Mouse (Mus musculus) lung, postnatal 4 days (tissue): ENCODE results near the gene Kdm5a.
A peak's percentile ranks its signal among the peaks of the same experiment; 100 is the strongest.

ENCODE experiments used
- DNase-seq, 2 experiments: peaks; one replicate each; pipeline ENCODE4 v3.0.0; 2021

The Kdm5a gene

DNA sequence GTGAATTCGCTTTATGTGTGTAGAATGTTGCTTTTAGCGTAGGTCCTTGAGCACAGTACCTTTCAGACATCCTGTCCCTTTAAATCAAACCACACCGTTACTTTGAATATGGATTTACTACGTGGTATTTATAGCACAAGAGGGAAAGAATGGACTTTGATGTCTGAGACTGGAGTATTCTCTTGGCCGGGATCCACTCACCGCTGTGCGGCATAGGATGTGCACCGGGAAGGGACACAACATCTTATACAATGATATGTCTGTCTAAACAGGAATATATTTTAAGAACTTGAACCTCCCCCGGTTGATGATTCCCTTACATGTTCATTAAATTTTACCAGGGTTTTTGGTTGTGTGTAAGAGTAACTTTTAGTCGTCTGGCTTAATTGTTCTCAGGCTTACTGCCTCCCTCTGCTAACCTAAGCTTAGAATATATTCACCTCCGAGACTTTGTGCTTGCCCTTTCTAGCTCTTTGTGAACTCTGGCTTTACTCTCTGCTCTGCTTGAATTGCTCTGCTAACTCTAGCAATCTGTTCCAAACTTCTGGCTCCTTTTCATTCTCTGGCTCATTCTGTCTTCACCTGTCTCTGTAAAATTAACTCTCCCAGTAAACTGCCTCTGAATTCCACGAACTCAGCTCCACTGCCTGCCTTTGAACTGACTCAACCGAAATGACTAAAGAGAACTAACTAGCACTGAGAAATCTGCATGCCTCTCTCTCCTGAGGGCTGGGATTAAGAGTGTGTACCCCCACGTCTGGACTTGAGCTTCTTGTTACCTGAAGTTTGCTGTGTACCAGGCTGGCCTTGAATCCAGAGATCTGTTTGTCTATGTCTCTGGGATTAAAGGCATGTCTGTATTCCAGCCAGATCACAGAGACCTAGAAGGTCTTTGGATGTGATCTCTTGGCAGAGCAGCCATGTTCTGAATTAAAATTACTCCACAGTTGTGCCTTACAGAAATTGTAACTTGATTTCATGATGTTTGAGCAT lies 79.7 kb downstream of the Kdm5a start:
- DNase-seq = no peak

DNA sequence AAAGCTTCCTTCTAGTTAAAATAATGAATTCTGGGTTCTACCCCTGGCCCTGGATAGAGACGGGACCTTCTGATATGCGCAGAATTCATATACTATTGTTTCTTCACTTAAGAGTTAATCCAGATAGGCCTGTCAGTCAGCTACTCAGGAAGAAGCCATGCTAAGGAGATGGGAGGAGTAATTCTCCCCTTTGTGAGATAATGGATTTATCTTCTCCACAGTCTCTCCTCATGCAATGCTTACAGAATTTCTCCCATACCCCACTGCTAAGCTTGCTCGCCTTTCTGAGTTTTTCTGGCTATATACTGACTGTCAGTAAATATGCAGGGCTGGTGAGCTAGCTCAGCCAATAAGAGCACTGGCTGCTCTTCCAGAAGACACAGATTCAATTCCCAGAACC lies 86.3 kb downstream of the Kdm5a start:
- DNase-seq = no peak

DNA sequence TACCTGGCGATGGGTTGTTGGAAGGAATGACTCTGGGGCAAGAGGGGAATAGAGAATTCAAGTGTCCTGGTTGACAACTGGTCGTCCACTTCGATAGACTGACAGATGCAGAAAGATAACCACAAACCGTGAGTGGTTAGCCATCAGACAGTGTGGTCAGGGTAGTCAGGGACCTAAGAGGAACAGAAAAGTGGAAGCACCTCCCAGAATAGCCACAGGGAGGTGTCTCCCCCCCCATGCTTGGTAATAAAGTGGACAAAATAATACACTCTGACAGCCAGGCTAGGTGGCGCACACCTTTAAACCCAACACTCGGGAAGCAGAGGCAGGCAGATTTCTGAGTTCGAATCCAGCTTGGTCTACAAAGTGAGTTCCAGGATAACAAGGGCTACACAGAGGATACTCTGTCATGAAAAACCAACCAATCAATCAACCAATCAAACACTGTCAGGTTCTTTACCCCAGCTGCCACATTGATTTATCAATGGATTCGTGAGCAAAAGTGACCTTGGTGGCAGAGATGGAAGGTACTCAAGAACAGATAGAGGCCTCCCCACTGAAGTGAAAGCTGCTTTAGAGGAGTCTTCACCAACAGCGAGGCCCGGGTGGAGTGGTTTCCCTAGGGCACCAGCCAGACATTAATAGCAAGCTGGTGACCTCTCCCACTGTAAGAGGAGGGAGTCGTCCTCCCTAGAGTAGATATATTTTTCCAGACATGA lies 88.6 kb downstream of the Kdm5a start:
- DNase-seq = no peak

DNA sequence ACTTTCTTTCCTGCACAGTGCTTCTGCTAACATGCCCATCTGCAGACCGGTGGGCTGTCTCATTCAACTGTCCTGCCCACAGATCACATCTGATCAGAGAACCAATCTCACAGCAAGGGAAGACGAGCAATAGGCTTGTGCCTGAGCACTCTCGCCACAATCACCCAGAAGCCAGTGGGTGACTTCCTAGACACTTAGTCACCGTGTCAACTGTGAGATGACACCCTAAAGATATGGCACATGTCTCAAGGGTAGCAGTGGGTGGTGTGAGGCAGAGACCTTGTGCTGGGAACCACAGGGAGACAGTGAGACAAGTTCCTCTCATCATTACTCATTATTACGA lies 89.2 kb downstream of the Kdm5a start:
- DNase-seq = no peak

DNA sequence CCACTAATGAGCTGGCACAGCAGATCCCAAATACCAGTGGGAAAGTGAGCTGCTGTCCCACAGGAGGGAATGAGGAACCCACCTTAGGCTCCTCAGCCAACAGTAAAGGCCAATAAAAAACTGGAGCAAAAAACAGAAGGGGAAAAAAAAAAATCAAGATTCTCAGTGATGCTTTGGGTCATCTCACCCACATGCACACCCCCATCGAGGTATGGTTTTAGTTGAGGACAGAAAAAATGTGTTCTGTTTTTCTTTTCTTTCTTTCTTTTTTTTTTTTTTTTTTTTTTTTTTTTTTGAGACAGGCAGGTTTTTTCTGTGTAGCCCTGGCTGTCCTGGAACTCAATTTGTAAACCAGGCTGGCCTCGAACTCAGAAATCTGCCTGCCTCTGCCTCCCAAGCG lies 89.6 kb downstream of the Kdm5a start:
- no peak for DNase-seq

DNA sequence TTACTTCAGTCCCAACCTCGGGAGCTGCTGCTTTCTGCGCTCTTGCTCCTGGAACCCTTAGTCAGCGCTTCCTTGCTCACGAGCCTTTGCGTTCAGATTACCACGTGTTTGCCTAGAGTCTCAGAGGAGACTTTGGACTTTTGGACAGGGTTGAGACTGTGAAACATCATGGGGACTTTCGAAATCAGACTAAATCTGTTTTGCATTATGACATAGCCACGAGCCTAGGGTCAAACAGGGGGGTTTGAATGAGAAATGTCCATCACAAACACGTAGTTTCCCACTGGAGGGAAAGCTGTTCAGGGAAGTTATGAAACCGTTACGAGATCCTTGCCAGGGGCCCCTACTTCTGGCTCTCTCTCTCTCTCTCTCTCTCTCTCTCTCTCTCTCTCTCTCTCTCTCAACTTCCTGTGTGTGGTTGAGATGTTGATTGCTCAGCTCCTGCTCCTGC lies 90.7 kb downstream of the Kdm5a start:
- DNase-seq = no peak

DNA sequence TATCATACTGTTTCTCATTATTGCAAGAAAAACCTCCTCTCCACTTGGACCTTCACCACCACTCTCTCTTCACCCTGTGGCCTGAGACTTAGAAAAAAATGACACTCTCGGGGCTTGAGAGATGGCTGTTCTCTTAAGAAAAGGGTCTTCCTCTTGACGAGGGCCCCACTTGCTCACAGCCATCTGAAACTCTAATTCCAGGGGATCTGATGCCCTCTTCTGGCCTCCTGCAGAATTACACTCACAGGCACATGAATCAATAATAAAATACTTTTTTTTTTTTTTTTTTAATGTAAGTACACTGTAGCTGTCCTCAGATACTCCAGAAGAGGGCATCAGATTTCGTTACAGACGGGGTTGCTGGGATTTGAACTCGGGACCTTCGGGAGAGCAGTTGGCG lies 93.2 kb downstream of the Kdm5a start:
- DNase-seq = no peak

DNA sequence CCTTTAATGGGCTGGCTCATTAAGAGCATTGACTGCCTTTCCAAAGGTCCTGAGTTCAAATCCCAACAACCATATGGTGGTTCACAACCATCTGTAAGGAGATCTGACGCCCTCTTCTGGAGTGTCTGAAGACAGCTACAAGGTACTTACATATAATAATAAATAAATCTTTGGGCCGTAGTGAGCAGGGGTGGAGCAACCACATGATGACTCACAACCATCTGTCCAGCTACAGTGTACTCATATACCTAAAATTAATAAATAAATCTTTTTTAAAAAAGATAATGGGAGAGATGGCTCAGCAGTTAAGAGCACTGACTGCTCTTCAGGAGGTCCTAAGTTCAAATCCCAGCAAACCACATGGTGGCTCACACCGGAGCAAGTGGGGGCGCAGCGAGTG lies 93.8 kb downstream of the Kdm5a start:
- no peak for DNase-seq

DNA sequence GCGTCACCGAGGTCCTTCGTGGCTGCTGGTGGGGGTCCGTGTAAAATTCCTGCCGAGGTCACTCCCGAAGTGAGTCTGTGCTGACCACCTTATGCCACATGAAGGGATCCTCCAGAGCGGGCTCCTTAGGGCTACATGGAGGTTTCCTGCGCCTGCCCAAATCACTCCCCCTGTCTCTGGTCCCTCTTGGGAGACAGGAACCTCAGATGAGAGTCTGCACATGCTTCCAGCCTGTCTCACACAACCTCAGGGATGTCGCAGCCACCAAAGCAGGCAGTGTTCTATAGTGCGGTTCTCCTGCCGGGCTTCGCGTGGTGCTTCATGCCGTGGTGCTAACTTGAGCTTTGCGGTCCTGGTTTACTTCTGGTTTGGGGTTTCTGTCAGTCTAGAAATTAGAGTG lies 97.3 kb downstream of the Kdm5a start:
- DNase-seq = no peak

DNA sequence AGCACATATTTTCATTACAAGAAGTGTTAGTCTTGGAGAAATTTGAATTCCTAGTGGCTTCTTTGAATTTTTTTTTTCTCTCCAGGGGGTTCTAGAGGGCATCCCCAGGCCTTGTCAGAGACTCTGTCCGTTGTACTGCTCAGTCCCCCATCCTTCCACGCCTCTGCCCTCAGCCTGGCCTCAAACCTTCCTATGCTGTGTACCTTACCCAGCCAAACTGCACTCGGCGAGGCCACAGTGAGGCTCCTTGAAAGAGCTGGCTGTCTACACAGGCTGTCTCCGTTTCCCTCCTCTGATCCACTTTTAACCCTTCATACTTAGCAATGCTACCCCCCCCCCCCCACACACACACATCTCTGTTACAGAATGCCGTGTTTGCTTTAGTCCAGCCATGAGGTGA lies 98.3 kb downstream of the Kdm5a start:
- no peak for DNase-seq

DNA sequence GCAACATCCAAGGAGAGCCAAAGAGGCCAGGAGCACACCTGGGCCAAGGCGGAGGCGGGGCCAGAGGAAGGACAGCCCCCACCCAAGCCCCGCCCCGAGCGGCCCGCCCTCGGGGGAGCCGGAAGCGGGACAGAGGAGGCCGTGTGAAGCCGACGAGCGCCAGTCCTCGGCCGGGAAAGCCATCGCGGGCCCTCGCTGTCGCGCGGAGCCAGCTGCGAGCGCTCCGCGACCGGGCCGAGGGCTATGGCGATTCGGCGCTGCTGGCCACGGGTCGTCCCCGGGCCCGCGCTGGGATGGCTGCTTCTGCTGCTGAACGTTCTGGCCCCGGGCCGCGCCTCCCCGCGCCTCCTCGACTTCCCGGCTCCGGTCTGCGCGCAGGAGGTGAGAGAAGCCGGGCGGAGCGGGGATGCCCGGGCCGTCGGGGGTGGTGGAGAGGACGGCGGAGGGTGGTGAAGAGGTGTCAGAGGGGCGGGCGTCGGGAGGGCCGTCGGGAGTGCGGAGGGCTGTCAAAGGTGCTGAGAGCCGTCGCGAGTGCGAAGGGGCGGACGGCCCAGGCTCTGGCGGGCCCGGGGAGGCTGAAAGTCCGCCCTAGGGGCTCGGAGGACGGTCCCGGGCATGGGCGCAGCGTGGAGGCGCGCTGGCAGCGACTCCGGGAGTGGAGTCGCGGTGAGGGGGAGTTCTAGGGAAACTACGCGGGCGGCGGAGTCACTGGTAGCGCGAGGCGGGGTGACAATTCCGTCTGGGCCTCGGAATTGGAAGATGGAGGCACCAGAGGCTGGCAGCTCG lies 99.4 kb downstream of the Kdm5a start, which contains the start of gene Il17ra:
Gene Il17ra, plus strand, starts transcription at position 162 of the 786 bp plus-strand sequence.
- DNase-seq = peak; percentile 87 to 90

DNA sequence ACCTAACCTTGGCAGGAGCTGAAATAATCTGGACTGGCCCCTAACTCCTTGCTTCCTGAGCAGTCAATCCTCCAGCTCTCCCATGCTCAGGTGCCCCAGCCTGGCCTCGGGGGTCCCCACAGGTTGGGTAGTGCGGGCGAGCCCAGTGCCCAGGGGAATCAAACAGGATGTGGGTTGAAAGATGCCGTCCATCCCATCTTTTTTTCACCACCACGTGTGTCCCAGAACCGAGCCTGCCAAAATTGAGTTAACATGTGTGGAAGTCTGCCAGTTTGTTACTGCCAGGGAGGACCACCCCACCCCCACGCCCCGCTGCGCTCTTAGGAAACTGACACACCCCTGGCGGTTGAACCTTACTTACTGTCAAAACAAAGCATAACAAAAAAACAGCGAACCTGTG lies 100.0 kb downstream of the Kdm5a start:
- peak; percentile 45 to 54 for DNase-seq

DNA sequence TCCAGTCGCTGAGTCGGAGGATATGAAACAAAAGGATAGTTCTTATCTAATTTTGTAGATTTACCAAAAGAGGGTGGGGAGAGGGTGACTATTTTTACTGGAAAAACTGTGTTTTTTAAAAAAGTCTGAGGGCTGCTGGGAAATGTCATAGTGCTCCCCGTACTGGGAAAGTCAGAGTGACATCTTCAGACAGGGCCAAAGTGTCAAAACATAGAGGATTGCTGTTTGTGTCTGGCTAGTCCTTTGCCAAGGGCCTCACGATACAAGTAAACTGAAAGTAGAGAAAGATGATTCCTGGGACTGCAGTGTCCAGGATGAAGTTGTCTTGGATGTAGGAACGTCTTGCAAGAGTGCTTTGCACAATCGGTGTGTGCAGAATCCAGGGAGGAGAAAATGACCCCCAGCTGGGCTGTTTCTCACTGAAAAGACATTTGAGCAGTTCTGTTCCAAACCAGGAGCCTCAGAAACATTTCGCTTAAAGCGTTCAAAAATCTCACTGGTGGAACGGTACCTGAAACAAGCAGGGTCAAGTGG lies 100.5 kb downstream of the Kdm5a start:
- DNase-seq = no peak

DNA sequence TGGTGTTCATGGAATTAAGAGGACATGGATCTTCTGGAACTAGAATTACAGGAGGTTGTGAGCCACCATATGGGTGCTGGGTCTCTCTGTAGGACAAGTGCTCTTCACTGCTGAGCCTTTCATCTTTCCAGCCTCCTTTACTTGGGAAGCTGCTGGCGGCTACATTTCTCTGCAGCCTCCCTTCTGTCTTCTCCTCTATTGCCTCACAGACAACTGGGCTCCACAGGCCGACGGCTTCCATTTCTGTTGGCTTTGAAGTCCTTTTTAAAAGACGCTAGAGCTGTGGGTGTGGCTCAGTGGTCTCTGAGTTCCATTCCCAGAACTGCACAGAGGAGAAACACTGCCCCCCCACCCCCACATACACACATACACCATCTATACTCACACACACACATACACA lies 101.5 kb downstream of the Kdm5a start:
- no peak for DNase-seq

DNA sequence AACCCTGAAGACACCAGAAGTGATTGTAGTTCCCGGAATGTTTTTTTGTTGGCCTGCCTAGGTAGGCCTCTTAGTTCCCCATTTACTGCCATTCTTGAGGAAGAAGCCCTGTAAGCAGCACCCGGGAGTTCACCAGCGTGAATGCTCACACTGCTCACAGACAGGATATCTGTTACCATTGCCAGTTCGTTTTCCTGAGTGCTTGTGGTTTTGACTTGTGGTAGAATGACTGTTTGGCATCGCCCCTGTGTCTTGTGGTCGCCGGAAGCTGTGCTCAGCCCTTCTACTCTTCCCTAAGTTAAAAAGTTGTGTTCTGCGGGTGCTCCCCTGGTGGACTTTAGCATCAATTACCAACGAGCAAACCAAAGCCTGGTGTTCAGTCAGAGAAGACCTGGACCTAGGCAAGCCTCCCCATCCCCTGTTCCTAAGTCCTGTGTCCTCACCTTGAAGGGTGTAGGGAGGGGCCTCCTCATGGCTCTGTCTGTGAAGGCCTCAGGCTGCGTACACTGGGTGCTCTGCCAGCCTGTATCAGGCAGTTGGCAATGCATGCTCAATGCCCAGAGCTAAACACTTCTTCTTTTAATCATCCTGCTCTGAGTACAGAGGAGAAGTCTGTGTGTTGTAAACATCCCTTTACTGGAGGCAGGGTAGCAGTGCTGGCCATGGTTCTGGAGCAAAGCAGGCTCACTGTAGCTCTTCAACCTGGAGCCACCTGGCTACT lies 102.8 kb downstream of the Kdm5a start:
- DNase-seq = peak; percentile 40 to 50

DNA sequence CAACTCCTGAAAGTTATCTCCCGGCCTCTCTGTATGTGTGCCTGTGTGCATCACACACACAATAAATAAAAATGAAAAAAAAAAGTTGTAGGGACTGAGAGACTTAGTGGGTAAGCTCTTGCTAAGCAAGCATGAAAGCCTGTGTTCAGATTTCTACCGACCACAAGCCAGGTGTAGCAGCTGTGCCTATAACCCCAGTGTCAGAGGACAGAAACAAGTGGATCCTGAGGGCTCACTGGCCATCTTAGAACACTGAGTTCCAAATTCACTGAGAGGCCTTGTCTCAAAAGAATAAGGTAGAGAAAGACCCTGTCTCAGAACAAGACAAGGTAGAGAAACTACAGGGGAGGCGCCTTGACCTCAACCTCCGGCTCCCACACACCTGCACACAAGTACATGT lies 104.3 kb downstream of the Kdm5a start:
- no peak for DNase-seq

DNA sequence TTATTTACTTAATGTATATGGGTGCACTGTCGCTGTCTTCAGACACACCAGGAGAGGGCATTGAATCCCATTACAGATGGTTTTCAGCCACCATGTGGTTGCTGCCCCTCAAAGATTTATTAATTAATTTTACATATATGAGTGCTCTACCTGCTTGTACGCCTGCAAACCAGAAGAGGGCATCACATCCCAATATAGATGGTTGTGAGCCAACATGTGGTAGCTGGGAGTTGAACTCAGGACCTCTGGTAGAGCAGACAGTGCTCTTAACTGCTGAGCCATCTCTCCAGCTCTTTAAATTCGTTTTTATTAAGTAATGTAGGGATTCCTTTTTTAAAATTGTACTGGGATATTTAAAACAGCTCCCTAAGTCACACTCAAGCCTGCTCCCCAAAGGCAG lies 105.3 kb downstream of the Kdm5a start:
- no peak for DNase-seq

DNA sequence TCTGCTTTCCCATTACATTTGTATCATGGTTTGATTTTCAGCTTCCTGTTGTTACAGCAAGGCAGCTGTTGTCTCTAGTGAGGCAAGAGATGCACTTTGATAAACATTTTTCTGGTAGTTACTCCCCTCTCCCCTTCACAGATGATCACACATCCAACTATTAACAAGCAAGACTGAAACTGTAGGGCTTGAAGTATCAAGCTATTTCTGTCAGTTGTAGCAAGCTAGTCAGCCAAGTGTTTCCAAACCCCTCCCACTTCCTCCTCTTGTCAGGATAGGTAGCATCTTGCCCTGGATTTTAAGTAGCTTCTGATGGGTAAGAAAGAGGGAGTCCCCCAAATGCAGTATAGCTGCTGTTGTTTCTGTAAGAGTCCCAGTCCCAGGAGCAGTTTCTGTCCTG lies 105.8 kb downstream of the Kdm5a start:
- DNase-seq = no peak

DNA sequence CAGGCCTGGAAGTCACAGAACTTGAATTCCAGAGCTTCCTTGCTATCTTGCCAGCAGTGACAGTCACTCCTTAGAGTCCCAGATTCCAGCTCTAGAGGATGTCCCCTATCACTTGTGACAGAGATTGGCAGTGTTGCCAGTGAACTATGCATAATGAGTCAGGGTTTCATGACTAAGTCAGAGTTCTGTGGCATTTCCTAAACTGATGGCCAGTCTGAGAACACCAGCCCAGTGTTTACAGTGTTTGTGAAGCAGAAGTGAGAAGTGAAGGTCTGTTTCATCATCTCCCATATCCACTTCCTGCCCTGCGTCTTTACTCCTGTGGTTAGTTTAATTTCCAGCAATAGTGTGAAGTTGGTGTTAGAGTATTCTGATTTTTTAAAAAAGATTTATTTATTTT lies 106.7 kb downstream of the Kdm5a start:
- no peak for DNase-seq

DNA sequence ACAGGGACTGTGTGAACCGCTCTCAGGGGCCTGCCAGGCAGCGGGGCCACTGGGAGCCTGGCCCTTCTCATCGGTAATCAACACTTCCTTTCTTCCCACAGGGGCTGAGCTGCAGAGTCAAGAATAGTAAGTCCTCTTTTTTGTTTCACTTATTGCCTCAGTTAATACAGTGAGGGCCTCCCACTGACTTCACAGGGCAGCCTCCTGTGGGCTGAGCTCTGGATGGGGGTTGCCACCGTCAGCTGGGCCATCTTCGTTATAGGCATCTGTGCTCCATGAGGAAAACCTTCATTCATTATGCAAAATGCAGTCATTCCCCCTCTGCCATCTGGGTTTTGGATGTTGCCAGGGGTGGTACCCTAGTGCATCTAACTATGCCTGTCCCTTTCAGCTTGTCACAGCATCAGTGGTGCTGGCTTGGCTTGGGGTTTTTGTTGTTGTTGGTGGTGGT lies 108.1 kb downstream of the Kdm5a start:
- peak in 1 of 2 experiments; percentile 48 for DNase-seq

DNA sequence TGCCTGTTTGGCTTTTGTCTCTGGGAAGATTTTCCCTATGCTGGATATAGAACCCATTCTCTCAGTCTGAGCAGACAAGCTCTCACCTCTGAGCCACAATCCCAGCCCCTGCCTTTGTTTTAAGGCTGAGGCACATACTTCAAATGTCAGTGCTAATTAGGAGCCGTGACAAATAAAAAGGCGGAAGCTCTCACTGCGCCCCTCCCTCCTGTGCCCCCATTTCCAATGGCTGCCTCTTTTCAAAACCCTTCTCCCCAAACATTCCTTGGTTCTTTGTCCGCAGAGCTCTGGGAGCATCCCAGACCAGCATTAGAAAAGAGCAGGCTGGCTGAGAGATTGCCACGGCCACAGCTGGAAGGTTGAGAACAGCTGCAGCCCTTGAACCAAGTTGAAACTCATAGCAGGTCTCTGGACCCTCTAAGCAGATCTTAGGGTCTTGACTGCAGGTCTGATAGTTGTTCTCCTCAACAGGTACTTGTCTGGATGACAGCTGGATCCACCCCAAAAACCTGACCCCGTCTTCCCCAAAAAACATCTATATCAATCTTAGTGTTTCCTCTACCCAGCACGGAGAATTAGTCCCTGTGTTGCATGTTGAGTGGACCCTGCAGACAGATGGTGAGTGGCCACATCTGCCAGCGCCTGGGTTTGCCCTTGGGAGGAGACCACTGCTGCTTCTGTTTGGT lies 108.7 kb downstream of the Kdm5a start:
- no peak for DNase-seq

DNA sequence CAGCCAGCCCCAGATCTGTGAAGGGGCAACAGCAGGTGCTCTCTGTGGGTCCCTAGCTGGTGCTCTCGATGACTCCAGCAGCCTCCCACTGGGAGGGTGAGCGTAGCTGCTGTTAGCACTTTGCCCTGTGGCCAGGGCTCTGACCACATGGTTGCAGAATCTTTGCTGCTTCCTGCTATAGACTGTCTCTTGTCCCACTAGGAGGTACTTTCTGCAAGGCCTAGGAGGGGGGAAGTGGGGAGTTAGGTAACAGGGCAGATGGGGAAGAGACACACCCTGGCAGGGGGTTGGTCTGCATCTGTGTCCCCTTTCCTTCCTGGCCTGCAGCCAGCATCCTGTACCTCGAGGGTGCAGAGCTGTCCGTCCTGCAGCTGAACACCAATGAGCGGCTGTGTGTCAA lies 109.5 kb downstream of the Kdm5a start:
- DNase-seq = peak; percentile 76 to 83
